Comparison of ENCODE assay signal across 14 mouse cellular contexts in the genomic region with DNA sequence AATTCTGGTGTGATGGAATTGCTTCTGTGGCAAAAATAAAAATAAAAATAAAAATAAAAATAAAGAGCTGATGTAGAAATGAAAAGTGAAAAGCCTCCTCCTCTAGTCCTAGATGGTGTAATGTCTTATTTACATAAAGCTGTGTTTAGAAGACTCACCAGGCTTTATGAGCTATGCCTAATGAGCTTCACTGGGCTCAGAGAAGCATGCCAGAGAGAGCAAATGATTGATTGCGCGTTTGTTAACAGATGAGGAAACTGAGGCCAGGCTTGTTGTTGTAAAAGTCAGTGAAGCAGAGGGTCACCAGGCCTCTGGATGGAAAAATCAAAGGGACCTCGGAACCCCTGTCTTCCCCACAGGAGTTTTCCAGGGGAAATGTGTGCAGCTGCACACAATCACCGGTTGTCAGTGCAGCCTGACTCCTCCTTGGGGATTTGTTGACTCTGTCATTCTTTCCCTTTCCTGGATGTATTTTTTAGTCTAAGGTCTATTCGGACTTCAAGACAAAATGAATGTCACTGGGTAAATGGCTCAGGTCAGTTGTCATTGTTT.
"Had no signal": no experiment of that assay in that cellular context is flagged by ENCODE, and none has a peak within 500 bp of the region (broad histone marks: within the 10 kb centered on the region; RNA-seq: fewer than 3 reads in every experiment).

No protein-coding gene starts in this region.

- ATAC-seq: intestine, embryonic 15.5 days; lung, postnatal 0 days; midbrain, embryonic 16.5 days had no signal

- H3K4me2 ChIP-seq: intestine, embryonic 15.5 days; liver, embryonic 11.5 days; liver, embryonic 15.5 days had no signal

- DNase-seq: kidney, adult 2 months; lung, adult 2 months; lung, postnatal 36 days; right cerebral cortex, adult 18-20 months; right cerebral cortex, postnatal 25 days; thymus, postnatal 4 days had no signal

- H3K9me3 ChIP-seq: intestine, embryonic 15.5 days; limb, embryonic 10.5 days; liver, embryonic 15.5 days; midbrain, embryonic 10.5 days had no signal

- H3K4me1 ChIP-seq: intestine, embryonic 15.5 days; liver, embryonic 15.5 days had no signal

- H3K27me3 ChIP-seq: intestine, embryonic 15.5 days; liver, embryonic 15.5 days had no signal

- H3K9ac ChIP-seq: intestine, embryonic 15.5 days; liver, embryonic 15.5 days had no signal

- H3K4me3 ChIP-seq: intestine, embryonic 15.5 days; left cerebral cortex, adult 2 months; limb, embryonic 10.5 days; liver, embryonic 15.5 days; midbrain, embryonic 10.5 days had no signal

- H3K27ac ChIP-seq: intestine, embryonic 15.5 days; left cerebral cortex, adult 2 months; limb, embryonic 10.5 days; liver, embryonic 15.5 days; midbrain, embryonic 10.5 days had no signal

- H3K36me3 ChIP-seq: intestine, embryonic 15.5 days; limb, embryonic 10.5 days; liver, embryonic 15.5 days; midbrain, embryonic 10.5 days had no signal
